Mouse (Mus musculus): ENCODE data around the gene 2010300C02Rik. TPM values are rescaled to one million over a fixed set of nuclear protein-coding genes. Genes with fewer than 3 reads are reported as not detected.

2010300C02Rik gene
- polyA plus RNA-seq, 1 experiment from 2014 or later, result 0.42 TPM

GRCm38 (mm10) chr1:37687515-37687914, 32.4 kb downstream of the 2010300C02Rik start:
- H3K27ac ChIP-seq (ENCODE audit: low read length), result no peak overlapping the region
- H3K9me3 ChIP-seq (replicated peaks; ENCODE audit: control insufficient read depth, low read length), result no peaks in the 10 kb centered on the region
- no peak overlapping the region for H3K4me3 ChIP-seq (ENCODE audit: low read depth, low read length)
- H3K4me1 ChIP-seq (ENCODE audit: control insufficient read depth, low read depth, low read length), result no peaks in the 10 kb centered on the region
- ATAC-seq (ENCODE audit: low read depth), result no peak
- WGBS (ENCODE audit: insufficient replicate concordance), result 77% methylated on average over 5 of the region's 5 CpGs
- H3K36me3 ChIP-seq (ENCODE audit: control insufficient read depth, insufficient read depth), result no peaks in the 10 kb centered on the region
- no peak overlapping the region for H3K4me2 ChIP-seq (ENCODE audit: low read depth, low read length)
- no peaks in the 10 kb centered on the region for H3K27me3 ChIP-seq (ENCODE audit: control insufficient read depth, insufficient read depth, low read depth, low read length)
- no peak overlapping the region for H3K9ac ChIP-seq (ENCODE audit: low read depth, low read length)

GRCm38 (mm10) chr1:37686953-37687441, 32.9 kb downstream of the 2010300C02Rik start:
- Histone ChIP-seq H3K27ac (ENCODE audit: low read length) (no peak overlapping the region), H3K9ac (ENCODE audit: low read depth, low read length) (no peak overlapping the region), H3K4me2 (ENCODE audit: low read depth, low read length) (no peak overlapping the region), H3K4me3 (ENCODE audit: low read depth, low read length) (no peak overlapping the region), H3K4me1 (ENCODE audit: control insufficient read depth, low read depth, low read length) (no peaks in the 10 kb centered on the region), H3K9me3 (replicated peaks; ENCODE audit: control insufficient read depth, low read length) (no peaks in the 10 kb centered on the region), H3K27me3 (ENCODE audit: control insufficient read depth, insufficient read depth, low read depth, low read length) (no peaks in the 10 kb centered on the region), H3K36me3 (ENCODE audit: control insufficient read depth, insufficient read depth) (no peaks in the 10 kb centered on the region)
- WGBS (ENCODE audit: insufficient replicate concordance), result 69% methylated on average over 15 of the region's 15 CpGs
- no peak for ATAC-seq (ENCODE audit: low read depth)

- no peak for ATAC-seq (ENCODE audit: low read depth)
- 61% methylated on average over 9 of the region's 9 CpGs for WGBS (ENCODE audit: insufficient replicate concordance)
- H3K36me3 ChIP-seq (ENCODE audit: control insufficient read depth, insufficient read depth), result no peaks in the 10 kb centered on the region
- no peaks in the 10 kb centered on the region for H3K27me3 ChIP-seq (ENCODE audit: control insufficient read depth, insufficient read depth, low read depth, low read length)
- no peak overlapping the region for H3K4me3 ChIP-seq (ENCODE audit: low read depth, low read length)
- no peaks in the 10 kb centered on the region for H3K9me3 ChIP-seq (replicated peaks; ENCODE audit: control insufficient read depth, low read length)
- H3K9ac ChIP-seq (ENCODE audit: low read depth, low read length), result no peak overlapping the region
- H3K4me1 ChIP-seq (ENCODE audit: control insufficient read depth, low read depth, low read length), result no peaks in the 10 kb centered on the region
- H3K4me2 ChIP-seq (ENCODE audit: low read depth, low read length), result no peak overlapping the region
- no peak overlapping the region for H3K27ac ChIP-seq (ENCODE audit: low read length)
Observed at GRCm38 (mm10) chr1:37678327-37679123, 41.4 kb downstream of the 2010300C02Rik start.

GRCm38 (mm10) chr1:37676967-37677512, 42.8 kb downstream of the 2010300C02Rik start:
- H3K27me3 ChIP-seq (ENCODE audit: control insufficient read depth, insufficient read depth, low read depth, low read length), result no peaks in the 10 kb centered on the region
- no peak overlapping the region for H3K27ac ChIP-seq (ENCODE audit: low read length)
- no peak overlapping the region for H3K4me3 ChIP-seq (ENCODE audit: low read depth, low read length)
- 51% methylated on average over 7 of the region's 7 CpGs for whole genome bisulfite sequencing (ENCODE audit: insufficient replicate concordance)
- no peak overlapping the region for H3K9ac ChIP-seq (ENCODE audit: low read depth, low read length)
- H3K36me3 ChIP-seq (ENCODE audit: control insufficient read depth, insufficient read depth), result no peaks in the 10 kb centered on the region
- H3K4me2 ChIP-seq (ENCODE audit: low read depth, low read length), result no peak overlapping the region
- H3K4me1 ChIP-seq (ENCODE audit: control insufficient read depth, low read depth, low read length), result no peaks in the 10 kb centered on the region
- H3K9me3 ChIP-seq (replicated peaks; ENCODE audit: control insufficient read depth, low read length), result no peaks in the 10 kb centered on the region
- ATAC-seq (ENCODE audit: low read depth), result no peak

GRCm38 (mm10) chr1:37675444-37675843, 44.4 kb downstream of the 2010300C02Rik start:
- WGBS (ENCODE audit: insufficient replicate concordance), result 47% methylated on average over 6 of the region's 6 CpGs
- Histone ChIP-seq H3K4me3 (ENCODE audit: low read depth, low read length) (no peak overlapping the region), H3K9me3 (replicated peaks; ENCODE audit: control insufficient read depth, low read length) (no peaks in the 10 kb centered on the region), H3K36me3 (ENCODE audit: control insufficient read depth, insufficient read depth) (no peaks in the 10 kb centered on the region), H3K27ac (ENCODE audit: low read length) (no peak overlapping the region), H3K9ac (ENCODE audit: low read depth, low read length) (no peak overlapping the region), H3K4me2 (ENCODE audit: low read depth, low read length) (no peak overlapping the region), H3K27me3 (ENCODE audit: control insufficient read depth, insufficient read depth, low read depth, low read length) (no peaks in the 10 kb centered on the region), H3K4me1 (ENCODE audit: control insufficient read depth, low read depth, low read length) (no peaks in the 10 kb centered on the region)
- ATAC-seq (ENCODE audit: low read depth), result no peak

GRCm38 (mm10) chr1:37674266-37674665, 45.6 kb downstream of the 2010300C02Rik start:
- Histone ChIP-seq H3K27me3 (ENCODE audit: control insufficient read depth, insufficient read depth, low read depth, low read length) (no peaks in the 10 kb centered on the region), H3K36me3 (ENCODE audit: control insufficient read depth, insufficient read depth) (no peaks in the 10 kb centered on the region), H3K9me3 (replicated peaks; ENCODE audit: control insufficient read depth, low read length) (no peaks in the 10 kb centered on the region), H3K4me1 (ENCODE audit: control insufficient read depth, low read depth, low read length) (no peaks in the 10 kb centered on the region), H3K27ac (ENCODE audit: low read length) (no peak overlapping the region), H3K9ac (ENCODE audit: low read depth, low read length) (no peak overlapping the region), H3K4me3 (ENCODE audit: low read depth, low read length) (no peak overlapping the region), H3K4me2 (ENCODE audit: low read depth, low read length) (no peak overlapping the region)
- WGBS (ENCODE audit: insufficient replicate concordance), result 76% methylated on average over 8 of the region's 8 CpGs
- ATAC-seq (ENCODE audit: low read depth), result no peak

- ATAC-seq (ENCODE audit: low read depth), result no peak
- H3K27me3 ChIP-seq (ENCODE audit: control insufficient read depth, insufficient read depth, low read depth, low read length), result no peaks in the 10 kb centered on the region
- H3K27ac ChIP-seq (ENCODE audit: low read length), result no peak overlapping the region
- no peaks in the 10 kb centered on the region for H3K4me1 ChIP-seq (ENCODE audit: control insufficient read depth, low read depth, low read length)
- H3K36me3 ChIP-seq (ENCODE audit: control insufficient read depth, insufficient read depth), result no peaks in the 10 kb centered on the region
- 44% methylated on average over 4 of the region's 4 CpGs for WGBS (ENCODE audit: insufficient replicate concordance)
- H3K4me3 ChIP-seq (ENCODE audit: low read depth, low read length), result no peak overlapping the region
- no peaks in the 10 kb centered on the region for H3K9me3 ChIP-seq (replicated peaks; ENCODE audit: control insufficient read depth, low read length)
- no peak overlapping the region for H3K9ac ChIP-seq (ENCODE audit: low read depth, low read length)
- H3K4me2 ChIP-seq (ENCODE audit: low read depth, low read length), result no peak overlapping the region
Observed at GRCm38 (mm10) chr1:37671316-37671715, 48.6 kb downstream of the 2010300C02Rik start.

- Histone ChIP-seq H3K4me3 (ENCODE audit: low read depth, low read length) (no peak overlapping the region), H3K9ac (ENCODE audit: low read depth, low read length) (no peak overlapping the region), H3K9me3 (replicated peaks; ENCODE audit: control insufficient read depth, low read length) (no peaks in the 10 kb centered on the region), H3K27me3 (ENCODE audit: control insufficient read depth, insufficient read depth, low read depth, low read length) (no peaks in the 10 kb centered on the region), H3K4me1 (ENCODE audit: control insufficient read depth, low read depth, low read length) (no peaks in the 10 kb centered on the region), H3K4me2 (ENCODE audit: low read depth, low read length) (no peak overlapping the region), H3K27ac (ENCODE audit: low read length) (no peak overlapping the region), H3K36me3 (ENCODE audit: control insufficient read depth, insufficient read depth) (no peaks in the 10 kb centered on the region)
- ATAC-seq (ENCODE audit: low read depth), result no peak
- WGBS (ENCODE audit: insufficient replicate concordance), result 61% methylated on average over 6 of the region's 6 CpGs
Observed at GRCm38 (mm10) chr1:37667386-37667785, 52.5 kb downstream of the 2010300C02Rik start.

- Histone ChIP-seq H3K36me3 (ENCODE audit: control insufficient read depth, insufficient read depth) (no peaks in the 10 kb centered on the region), H3K9ac (ENCODE audit: low read depth, low read length) (no peak overlapping the region), H3K9me3 (replicated peaks; ENCODE audit: control insufficient read depth, low read length) (no peaks in the 10 kb centered on the region), H3K4me2 (ENCODE audit: low read depth, low read length) (no peak overlapping the region), H3K4me3 (ENCODE audit: low read depth, low read length) (no peak overlapping the region), H3K4me1 (ENCODE audit: control insufficient read depth, low read depth, low read length) (no peaks in the 10 kb centered on the region), H3K27me3 (ENCODE audit: control insufficient read depth, insufficient read depth, low read depth, low read length) (no peaks in the 10 kb centered on the region), H3K27ac (ENCODE audit: low read length) (no peak overlapping the region)
- 51% methylated on average over 10 of the region's 10 CpGs for WGBS (ENCODE audit: insufficient replicate concordance)
- ATAC-seq (ENCODE audit: low read depth), result no peak
Observed at GRCm38 (mm10) chr1:37666587-37666986, 53.3 kb downstream of the 2010300C02Rik start.
